Mouse (Mus musculus) MEL (cell line): ENCODE results near the gene Arhgef16. TPM values are rescaled to one million over a fixed set of nuclear protein-coding genes. Genes with fewer than 3 reads are reported as not detected.

Experiments used
- DNase-seq: peaks from one replicate; pipeline ENCODE4 v3.0.0; 2011; ENCODE audit warnings: low read depth, low spot score
- H3K27ac ChIP-seq: 2 replicates; pipeline ENCODE4 v1.5.1; 2012; ENCODE audit warnings: low read depth, mild to moderate bottlenecking, control low read depth, low read length, moderate library complexity; ENCODE audit not compliant: control insufficient read depth
- H3K27me3 ChIP-seq, 2 experiments: fragments of 150-350 bp in 1 of 2; sonication (generic) in 1 of 2; 2 replicates each; pipeline ENCODE4 v1.6.1; 2012; ENCODE audit warnings: low read length in 2 of 2, mild to moderate bottlenecking in 2 of 2, improper control_type of control experiment in 1 of 2, moderate library complexity in 1 of 2; ENCODE audit not compliant: insufficient read depth in 2 of 2, control insufficient read depth in 1 of 2
- H3K36me3 ChIP-seq, 2 experiments: 2 replicates each; pipeline ENCODE4 v1.6.1; 2012 to 2014; ENCODE audit warnings: low read length in 2 of 2, improper control_type of control experiment in 1 of 2, inconsistent platforms in 1 of 2, mild to moderate bottlenecking in 1 of 2; ENCODE audit not compliant: insufficient read depth in 2 of 2, control insufficient read depth in 1 of 2
- H3K4me1 ChIP-seq, 2 experiments: fragments of 150-350 bp in 1 of 2; sonication (generic) in 1 of 2; 2 replicates each; pipeline ENCODE4 v1.6.1; 2012; ENCODE audit warnings: low read length in 2 of 2, improper control_type of control experiment in 1 of 2, mild to moderate bottlenecking in 1 of 2; ENCODE audit not compliant: insufficient read depth in 2 of 2, control insufficient read depth in 1 of 2
- H3K4me3 ChIP-seq, 2 experiments: fragments of 150-350 bp in 1 of 2; sonication (generic) in 1 of 2; 2 replicates each; pipeline ENCODE4 v1.5.1; 2012; ENCODE audit warnings: low read depth in 2 of 2, low read length in 2 of 2, mild to moderate bottlenecking in 2 of 2, moderate library complexity in 2 of 2, control low read depth in 1 of 2, improper control_type of control experiment in 1 of 2; ENCODE audit not compliant: control insufficient read depth in 1 of 2, insufficient read depth in 1 of 2
- H3K79me2 ChIP-seq: 2 replicates; pipeline ENCODE4 v1.6.1; 2012; ENCODE audit warnings: mild to moderate bottlenecking, low read length, moderate library complexity; ENCODE audit not compliant: control insufficient read depth, poor library complexity, insufficient read depth
- H3K9ac ChIP-seq: 2 replicates; pipeline ENCODE4 v1.6.1; 2012; ENCODE audit warnings: low read depth, mild to moderate bottlenecking, control low read depth, low read length, moderate library complexity; ENCODE audit not compliant: control insufficient read depth, poor library complexity, severe bottlenecking
- H3K9me3 ChIP-seq: fragments of 150-350 bp; sonication (generic); replicated peaks from 2 replicates; pipeline ENCODE4 v1.6.1; 2012; ENCODE audit warnings: mild to moderate bottlenecking, low read length, improper control_type of control experiment, moderate library complexity; ENCODE audit not compliant: insufficient read depth
- CTCF ChIP-seq, 3 experiments: IDR thresholded peaks in 2 of 3; conservative IDR thresholded peaks in 1 of 3; 2 replicates each; pipeline ENCODE4 v1.5.1; 2011 to 2012; ENCODE audit warnings: low read length in 3 of 3, low read depth in 2 of 3, mild to moderate bottlenecking in 2 of 3, improper control_type of control experiment in 1 of 3, inconsistent platforms in 1 of 3, mixed read lengths in 1 of 3, moderate library complexity in 1 of 3; ENCODE audit not compliant: control insufficient read depth in 1 of 3, insufficient read depth in 1 of 3, poor library complexity in 1 of 3, severe bottlenecking in 1 of 3
- E2F4 ChIP-seq: IDR thresholded peaks from 2 replicates; pipeline ENCODE4 v1.6.1; 2011; ENCODE audit warnings: low read depth, low read length, improper control_type of control experiment, borderline replicate concordance
- EP300 ChIP-seq, 2 experiments: IDR thresholded peaks; 2 replicates each; pipeline ENCODE4 v1.6.1; 2011; ENCODE audit warnings: improper control_type of control experiment in 2 of 2, low read length in 2 of 2, low read depth in 1 of 2, mild to moderate bottlenecking in 1 of 2
- ETS1 ChIP-seq: IDR thresholded peaks from 2 replicates; pipeline ENCODE4 v1.6.1; 2012; ENCODE audit warnings: low read depth, mild to moderate bottlenecking, inconsistent platforms, low read length, improper control_type of control experiment, moderate library complexity
- GABPA ChIP-seq: IDR thresholded peaks from 2 replicates; pipeline ENCODE4 v1.6.1; 2012; ENCODE audit warnings: low read depth, mild to moderate bottlenecking, inconsistent platforms, low read length, improper control_type of control experiment, moderate library complexity
- GATA1 ChIP-seq: IDR thresholded peaks from 2 replicates; pipeline ENCODE4 v1.6.1; 2011; ENCODE audit warnings: low read depth, low read length, improper control_type of control experiment
- HCFC1 ChIP-seq: IDR thresholded peaks from 2 replicates; pipeline ENCODE4 v1.6.1; 2012; ENCODE audit warnings: low read depth, mild to moderate bottlenecking, inconsistent platforms, low read length, improper control_type of control experiment, moderate library complexity
- MAFK ChIP-seq: IDR thresholded peaks from 2 replicates; pipeline ENCODE4 v1.6.1; 2011; ENCODE audit warnings: low read depth, mild to moderate bottlenecking, low read length, improper control_type of control experiment, borderline replicate concordance
- MAZ ChIP-seq: IDR thresholded peaks from 2 replicates; pipeline ENCODE4 v1.6.1; 2012; ENCODE audit warnings: low read depth, mild to moderate bottlenecking, inconsistent platforms, low read length, improper control_type of control experiment
- MEF2A ChIP-seq: IDR thresholded peaks from 2 replicates; pipeline ENCODE4 v1.6.1; 2014; ENCODE audit warnings: low read depth, mild to moderate bottlenecking, inconsistent platforms, low read length, improper control_type of control experiment; ENCODE audit not compliant: poor library complexity, insufficient replicate concordance, severe bottlenecking; ENCODE audit errors: extremely low read depth
- MYC ChIP-seq: IDR thresholded peaks from 2 replicates; pipeline ENCODE4 v1.6.1; 2011; ENCODE audit warnings: low read depth, mild to moderate bottlenecking, low read length, improper control_type of control experiment, moderate library complexity
- POLR2A ChIP-seq, 2 experiments: IDR thresholded peaks; 2 replicates each; pipeline ENCODE4 v1.6.1; 2011 to 2012; ENCODE audit warnings: low read length in 2 of 2, mild to moderate bottlenecking in 2 of 2, control low read depth in 1 of 2, improper control_type of control experiment in 1 of 2, low read depth in 1 of 2, moderate library complexity in 1 of 2; ENCODE audit not compliant: control insufficient read depth in 1 of 2, insufficient read depth in 1 of 2, poor library complexity in 1 of 2
- POLR2AphosphoS2 ChIP-seq: IDR thresholded peaks from 2 replicates; pipeline ENCODE4 v1.6.1; 2011; ENCODE audit warnings: low read length, improper control_type of control experiment
- POLR2AphosphoS5 ChIP-seq: IDR thresholded peaks from 2 replicates; pipeline ENCODE4 v1.6.1; 2012; ENCODE audit warnings: low read depth, borderline replicate concordance, mild to moderate bottlenecking, inconsistent platforms, low read length, moderate library complexity, mixed read lengths
- RAD21 ChIP-seq: IDR thresholded peaks from 2 replicates; pipeline ENCODE4 v1.6.1; 2011; ENCODE audit warnings: mild to moderate bottlenecking, low read depth, low read length, improper control_type of control experiment
- SIN3A ChIP-seq: IDR thresholded peaks from 2 replicates; pipeline ENCODE4 v1.6.1; 2012; ENCODE audit warnings: low read length, improper control_type of control experiment, inconsistent platforms
- TBP ChIP-seq: IDR thresholded peaks from 2 replicates; pipeline ENCODE4 v1.8.0; 2011; ENCODE audit warnings: low read depth, low read length, improper control_type of control experiment
- UBTF ChIP-seq: IDR thresholded peaks from 2 replicates; pipeline ENCODE4 v1.6.1; 2012; ENCODE audit warnings: low read depth, mild to moderate bottlenecking, inconsistent platforms, low read length, improper control_type of control experiment, moderate library complexity, borderline replicate concordance; ENCODE audit not compliant: insufficient read depth
- USF1 ChIP-seq: IDR thresholded peaks from 2 replicates; pipeline ENCODE4 v1.6.1; 2014; ENCODE audit warnings: low read depth, mild to moderate bottlenecking, inconsistent platforms, low read length, improper control_type of control experiment, moderate library complexity
- USF2 ChIP-seq, 2 experiments: IDR thresholded peaks; 2 replicates each; pipeline ENCODE4 v1.6.1; 2011 to 2012; ENCODE audit warnings: improper control_type of control experiment in 2 of 2, low read length in 2 of 2, borderline replicate concordance in 1 of 2, inconsistent platforms in 1 of 2, low read depth in 1 of 2, mild to moderate bottlenecking in 1 of 2; ENCODE audit not compliant: insufficient read depth in 1 of 2
- ZKSCAN1 ChIP-seq: IDR thresholded peaks from 2 replicates; pipeline ENCODE4 v1.6.1; 2012; ENCODE audit warnings: low read depth, mild to moderate bottlenecking, inconsistent platforms, low read length, improper control_type of control experiment, moderate library complexity
- ZNF384 ChIP-seq: IDR thresholded peaks from 2 replicates; pipeline ENCODE4 v1.6.1; 2012; ENCODE audit warnings: low read depth, mild to moderate bottlenecking, inconsistent platforms, low read length, improper control_type of control experiment
- polyA plus RNA-seq, 2 experiments: library from polyadenylated mRNA; stranded (reverse) in 1 of 2; unstranded in 1 of 2; fragments of >175 nt in 1 of 2; fragments of >200 nt in 1 of 2; gene quantifications; 2 replicates each; pipeline versions ENCODE4 v1.2.1 to v1.2.4; 2012; ENCODE audit warnings: low replicate concordance in 2 of 2, low read depth in 1 of 2; ENCODE audit not compliant: insufficient read length in 2 of 2, insufficient read depth in 1 of 2, missing spikeins in 1 of 2
- total RNA-seq: library from RNA; depleted of rRNA; stranded (reverse); fragments of 300-350 nt; gene quantifications from 2 replicates; pipeline ENCODE4 v1.2.3, GENCODE M21; 2012

Gene Arhgef16
- total and polyA plus RNA-seq, 3 experiments = not detected

DNA sequence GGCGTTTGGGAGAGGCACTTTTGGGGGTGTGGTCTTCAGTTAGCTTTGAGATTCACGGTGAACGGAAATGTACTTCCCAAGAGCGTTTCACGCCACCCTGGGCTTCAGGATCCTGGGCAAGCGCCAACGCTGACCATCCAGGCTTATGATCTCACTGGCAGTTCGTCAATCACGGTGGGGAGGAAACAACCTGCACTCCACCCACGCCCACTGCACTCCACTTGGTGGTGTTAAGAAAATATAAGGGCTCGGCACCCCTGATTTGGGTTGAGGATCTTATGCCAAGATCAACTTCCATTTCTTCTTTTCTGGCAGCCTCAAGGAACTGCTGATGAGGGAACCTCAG is 12.1 kb upstream of the Arhgef16 start:
- no peak for TF ChIP-seq POLR2A (IDR thresholded peaks at IDR 0.05; ENCODE audit: control insufficient read depth in 1 of 2, insufficient read depth in 1 of 2, low read depth in 1 of 2, low read length in 2 of 2, poor library complexity in 1 of 2)
- no peak for TF ChIP-seq SIN3A
- TF ChIP-seq GATA1 = no peak
- no peak for TF ChIP-seq USF2 (IDR thresholded peaks at IDR 0.05; ENCODE audit: borderline replicate concordance in 1 of 2, insufficient read depth in 1 of 2, low read depth in 1 of 2, low read length in 2 of 2)
- TF ChIP-seq RAD21 = no peak
- Histone ChIP-seq H3K4me1 (no peaks in the 10 kb centered on the region), H3K9ac (no peak overlapping the region), H3K36me3 (no peaks in the 10 kb centered on the region), H3K9me3 (no peaks in the 10 kb centered on the region), H3K27ac (no peak overlapping the region), H3K4me3 (no peak overlapping the region), H3K79me2 (no peaks in the 10 kb centered on the region), H3K27me3 (no peaks in the 10 kb centered on the region)
- no peak for DNase-seq

DNA sequence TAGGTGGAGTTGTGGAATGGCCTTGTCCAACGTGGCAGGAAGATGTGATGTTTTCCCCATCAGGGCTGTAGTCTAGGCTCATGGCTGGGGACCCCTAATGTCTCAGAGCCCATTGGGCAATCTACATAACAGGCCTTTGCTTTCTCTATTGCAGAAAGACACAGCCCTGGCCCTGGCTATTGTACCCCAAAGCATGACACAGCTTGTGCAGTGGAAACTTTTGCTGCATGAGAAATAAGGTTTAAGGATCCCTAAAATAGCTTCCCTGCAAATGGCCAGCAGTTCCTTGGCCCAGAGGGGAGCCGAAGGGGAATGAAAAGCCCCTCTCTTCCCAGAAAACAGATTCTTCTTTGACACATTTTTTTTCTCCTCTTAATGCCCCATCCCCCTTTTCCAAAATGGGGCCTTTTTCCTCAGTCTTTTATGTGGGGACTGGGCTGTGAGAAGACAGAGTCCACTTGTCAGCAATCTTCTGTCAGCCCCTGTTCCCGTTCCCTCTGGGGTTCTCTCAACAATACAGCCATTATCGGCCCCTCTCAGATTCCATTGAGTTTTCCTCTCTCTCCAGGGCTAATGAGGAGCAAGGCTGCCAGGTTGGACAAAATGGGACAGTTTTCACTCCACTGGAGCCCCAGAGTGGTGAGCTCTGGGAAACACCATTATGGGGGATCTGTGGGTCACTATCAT is 11.6 kb upstream of the Arhgef16 start:
- Histone ChIP-seq H3K9me3 (no peaks in the 10 kb centered on the region), H3K27me3 (no peaks in the 10 kb centered on the region)
- TF ChIP-seq TBP = no peak
- TF ChIP-seq POLR2AphosphoS5 = no peak
- no peak for TF ChIP-seq HCFC1
- no peak for TF ChIP-seq ZKSCAN1
- no peak for TF ChIP-seq UBTF
- TF ChIP-seq GABPA = no peak
- no peak for TF ChIP-seq MEF2A
- no peak for TF ChIP-seq EP300 (IDR thresholded peaks at IDR 0.05; ENCODE audit: low read depth in 1 of 2, low read length in 2 of 2)
- TF ChIP-seq ZNF384 = no peak
- TF ChIP-seq GATA1 = no peak
- TF ChIP-seq E2F4 = no peak
- TF ChIP-seq MYC = no peak
- TF ChIP-seq MAFK = no peak
- TF ChIP-seq CTCF (IDR thresholded peaks at IDR 0.05 in 2 of 3, conservative IDR thresholded peaks at IDR 0.05 in 1 of 3; ENCODE audit: control insufficient read depth in 1 of 3, insufficient read depth in 1 of 3, low read depth in 2 of 3, low read length in 3 of 3, poor library complexity in 1 of 3, severe bottlenecking in 1 of 3) = no peak
- TF ChIP-seq ETS1 = no peak
- no peak for TF ChIP-seq USF1
- TF ChIP-seq POLR2AphosphoS2 = no peak
- no peak for TF ChIP-seq MAZ

More for the DNA sequence above, 11.6 kb upstream of the Arhgef16 start:
- no peak for DNase-seq
- Histone ChIP-seq H3K9ac (no peak overlapping the region), H3K79me2 (no peaks in the 10 kb centered on the region), H3K4me3 (no peak overlapping the region), H3K4me1 (no peaks in the 10 kb centered on the region), H3K27ac (no peak overlapping the region), H3K36me3 (no peaks in the 10 kb centered on the region)
